Mouse (Mus musculus): ENCODE results near the gene Fam81a.
A peak's percentile ranks its signal among the peaks of the same experiment; 100 is the strongest.

The Fam81a gene

GRCm38 (mm10) chr9:70108151-70108550, 34.2 kb downstream of the Fam81a start:
- DNase-seq = no peak

- DNase-seq = no peak
These were observed 36.8 kb downstream of the Fam81a start for GRCm38 (mm10) chr9:70105573-70105972.

GRCm38 (mm10) chr9:70103106-70103505, 39.3 kb downstream of the Fam81a start:
- no peak for DNase-seq

GRCm38 (mm10) chr9:70097542-70097941, 44.8 kb downstream of the Fam81a start:
- no peak for DNase-seq

GRCm38 (mm10) chr9:70095016-70095415, 47.3 kb downstream of the Fam81a start:
- no peak for DNase-seq

- DNase-seq = no peak
These were observed 51.8 kb downstream of the Fam81a start for GRCm38 (mm10) chr9:70090541-70090940.

GRCm38 (mm10) chr9:70088786-70089096, 53.6 kb downstream of the Fam81a start:
- DNase-seq = no peak

- peak; percentile 73 for DNase-seq
These were observed 54.1 kb downstream of the Fam81a start for GRCm38 (mm10) chr9:70088041-70088785.

GRCm38 (mm10) chr9:70087379-70087778, 55.0 kb downstream of the Fam81a start:
- no peak for DNase-seq

GRCm38 (mm10) chr9:70086091-70086490, 56.3 kb downstream of the Fam81a start:
- no peak for DNase-seq

- peak; percentile 70 for DNase-seq
These were observed 58.3 kb downstream of the Fam81a start for GRCm38 (mm10) chr9:70084107-70084506.

- no peak for DNase-seq
These were observed 59.8 kb downstream of the Fam81a start for GRCm38 (mm10) chr9:70082357-70083204.

GRCm38 (mm10) chr9:70081767-70082166, 60.6 kb downstream of the Fam81a start:
- DNase-seq = no peak

- DNase-seq = no peak
These were observed 61.4 kb downstream of the Fam81a start for GRCm38 (mm10) chr9:70080976-70081375.

- no peak for DNase-seq
These were observed 62.1 kb downstream of the Fam81a start for GRCm38 (mm10) chr9:70080027-70080800.

- no peak for DNase-seq
These were observed 64.3 kb downstream of the Fam81a start for GRCm38 (mm10) chr9:70078034-70078433.

- no peak for DNase-seq
These were observed 65.2 kb downstream of the Fam81a start for GRCm38 (mm10) chr9:70077170-70077569.

GRCm38 (mm10) chr9:70072387-70072786, 70.0 kb downstream of the Fam81a start:
- DNase-seq = no peak

- DNase-seq = no peak
These were observed 72.4 kb downstream of the Fam81a start for GRCm38 (mm10) chr9:70069961-70070435.

GRCm38 (mm10) chr9:70067497-70067896, 74.9 kb downstream of the Fam81a start:
- DNase-seq = no peak

- no peak for DNase-seq
These were observed 80.3 kb downstream of the Fam81a start for GRCm38 (mm10) chr9:70062012-70062411.

GRCm38 (mm10) chr9:70053411-70053810, 88.9 kb downstream of the Fam81a start:
- DNase-seq = no peak

GRCm38 (mm10) chr9:70052730-70053129, 89.6 kb downstream of the Fam81a start:
- DNase-seq = no peak
